16 mouse cellular contexts compared by ENCODE assay signal in genomic region chr2:93266565-93267169, GRCm38 (mm10).
DNase-seq lines count a peak whose midpoint lies in the region; ATAC-seq and TF ChIP-seq lines count a peak whose summit lies in the region.
"Had no signal": no experiment of that assay in that cellular context is flagged by ENCODE, and none has a peak within 500 bp of the region (broad histone marks: within the 10 kb centered on the region; RNA-seq: fewer than 3 reads in every experiment).

No protein-coding gene starts in this region.

- H3K4me1 ChIP-seq in midbrain, embryonic 10.5 days, result peaks cover 72% of the 10 kb centered on the region
- peaks cover 13% of the 10 kb centered on the region for H3K4me1 ChIP-seq in midbrain, embryonic 11.5 days (ENCODE audit: control insufficient read depth, insufficient read depth, low read length)
- peaks cover 22% of the 10 kb centered on the region for H3K4me1 ChIP-seq in hindbrain, embryonic 16.5 days (ENCODE audit: control insufficient read depth, insufficient read depth, low read depth, low read length)

- peaks cover 17% of the 10 kb centered on the region for H3K36me3 ChIP-seq in midbrain, embryonic 10.5 days
- H3K36me3 ChIP-seq in midbrain, embryonic 11.5 days (ENCODE audit: control insufficient read depth, insufficient read depth, low read length), result no peaks in the 10 kb centered on the region
- H3K36me3 ChIP-seq in hindbrain, embryonic 16.5 days (ENCODE audit: control insufficient read depth, insufficient read depth, low read length), result no peaks in the 10 kb centered on the region
- H3K36me3 ChIP-seq: embryonic facial prominence, embryonic 15.5 days; limb, embryonic 12.5 days had no signal

- TF ChIP-seq CTCF in gastrocnemius, adult 2 months (IDR thresholded peaks at IDR 0.05), result no peak

- H3K9ac ChIP-seq in midbrain, embryonic 11.5 days (ENCODE audit: low read length), result no peak overlapping the region
- H3K9ac ChIP-seq in hindbrain, embryonic 16.5 days (ENCODE audit: low read depth, low read length), result no peak overlapping the region
- H3K9ac ChIP-seq: embryonic facial prominence, embryonic 15.5 days; limb, embryonic 12.5 days; liver, embryonic 14.5 days had no signal

- no peak overlapping the region for H3K4me3 ChIP-seq in gastrocnemius, adult 2 months
- H3K4me3 ChIP-seq in midbrain, embryonic 10.5 days, result no peak overlapping the region
- H3K4me3 ChIP-seq in midbrain, embryonic 11.5 days (ENCODE audit: low read depth, low read length), result no peak overlapping the region
- no peak overlapping the region for H3K4me3 ChIP-seq in hindbrain, embryonic 16.5 days (ENCODE audit: low read length)
- H3K4me3 ChIP-seq: embryonic facial prominence, embryonic 15.5 days; limb, embryonic 12.5 days; megakaryocyte, embryonic 14.5 days had no signal

- no peaks in the 10 kb centered on the region for H3K9me3 ChIP-seq in midbrain, embryonic 10.5 days (replicated peaks)
- no peaks in the 10 kb centered on the region for H3K9me3 ChIP-seq in midbrain, embryonic 11.5 days (ENCODE audit: control insufficient read depth, low read length)
- no peaks in the 10 kb centered on the region for H3K9me3 ChIP-seq in hindbrain, embryonic 16.5 days (ENCODE audit: control insufficient read depth, low read length)
- H3K9me3 ChIP-seq: embryonic facial prominence, embryonic 15.5 days; limb, embryonic 12.5 days; megakaryocyte, embryonic 14.5 days had no signal

- H3K27ac ChIP-seq in gastrocnemius, adult 2 months, result 0 out of 2 replicates have a peak overlapping the region, but pooled peaks have one; percentile 12
- peak overlapping the region; percentile 14; the same call in 1 of the 2 replicates for H3K27ac ChIP-seq in midbrain, embryonic 10.5 days (replicated peaks)
- no peak overlapping the region for H3K27ac ChIP-seq in midbrain, embryonic 11.5 days (ENCODE audit: low read depth, low read length)
- H3K27ac ChIP-seq in hindbrain, embryonic 16.5 days (ENCODE audit: low read depth, low read length), result peak overlapping the region; percentile 40; the same call in 1 of the 2 replicates
- H3K27ac ChIP-seq: embryonic facial prominence, embryonic 15.5 days; liver, embryonic 14.5 days had no signal

- WGBS in midbrain, embryonic 10.5 days, result 66% methylated on average over 7 of the region's 7 CpGs
- 70% methylated on average over 7 of the region's 7 CpGs for WGBS in midbrain, embryonic 11.5 days
- WGBS in hindbrain, embryonic 16.5 days, result 39% methylated on average over 7 of the region's 7 CpGs

- no peaks in the 10 kb centered on the region for H3K27me3 ChIP-seq in midbrain, embryonic 10.5 days (ENCODE audit: low read depth, poor library complexity, severe bottlenecking)
- H3K27me3 ChIP-seq in midbrain, embryonic 11.5 days (ENCODE audit: control insufficient read depth, insufficient read depth, low read length), result no peaks in the 10 kb centered on the region
- H3K27me3 ChIP-seq in hindbrain, embryonic 16.5 days (replicated peaks; ENCODE audit: control insufficient read depth, insufficient read depth, low read length), result no peaks in the 10 kb centered on the region
- H3K27me3 ChIP-seq: embryonic facial prominence, embryonic 15.5 days; limb, embryonic 12.5 days had no signal

- no peak for DNase-seq in gastrocnemius, adult 2 months
- DNase-seq in gastrocnemius, adult 8-10 months (ENCODE audit: low spot score in 2 of 2), result no peak
- DNase-seq in midbrain, embryonic 10.5 days (ENCODE audit: low spot score), result no peak
- no peak for DNase-seq in midbrain, embryonic 11.5 days (ENCODE audit: low spot score, missing footprints)
- peak; percentile 53 for DNase-seq in retina, embryonic 14.5 days (ENCODE audit: low spot score)
- no peak for DNase-seq in frontal cortex, adult 2 months (ENCODE audit: extremely low spot score in 1 of 2, low spot score in 1 of 2)
- no peak for DNase-seq in adrenal gland, postnatal 36 days
- DNase-seq: cerebellum, adult 9-11 months; lung, postnatal 10 days; right cerebral cortex, postnatal 4 days had no signal

- no peak overlapping the region for H3K4me2 ChIP-seq in midbrain, embryonic 11.5 days
- H3K4me2 ChIP-seq in hindbrain, embryonic 16.5 days (ENCODE audit: low read length), result no peak overlapping the region
- H3K4me2 ChIP-seq: embryonic facial prominence, embryonic 15.5 days; limb, embryonic 12.5 days had no signal

- intact Hi-C loops in gastrocnemius, adult 2 months (cut with DNase I), result no loop called here

- ATAC-seq in midbrain, embryonic 11.5 days (ENCODE audit: low FRiP score), result no peak
- ATAC-seq in hindbrain, embryonic 16.5 days, result peak; percentile 18; the same call in 1 of the 2 replicates
- ATAC-seq: intestine, embryonic 16.5 days had no signal
